Mouse (Mus musculus) embryonic fibroblast, embryonic 13.5 days (primary cell): Measurements from ENCODE around the gene Gm10717.
"Not testable (repeated sequence)": the region's sequence is repeated elsewhere in the genome, so short reads cannot be mapped to it uniquely, and the experiment has no call there.

Experiments
- CTCF ChIP-seq: IDR thresholded peaks from 2 replicates; pipeline ENCODE4 v1.5.1; 2011; ENCODE audit warnings: mild to moderate bottlenecking, control low read depth, low read length, moderate library complexity, borderline replicate concordance; ENCODE audit not compliant: insufficient read depth
- POLR2A ChIP-seq: IDR thresholded peaks from 2 replicates; pipeline ENCODE4 v1.6.1; 2011; ENCODE audit warnings: low read depth, mild to moderate bottlenecking, control low read depth, low read length, moderate library complexity

- not testable (repeated sequence) for TF ChIP-seq POLR2A, CTCF
Observed at GRCm38 (mm10) chr9:3030677-3031318, 5.6 kb downstream of the Gm10717 start.
